Mouse (Mus musculus) heart, adult 2 months (tissue): Measurements from ENCODE around the gene Ldhal6b.
A peak's percentile ranks its signal among the peaks of the same experiment; 100 is the strongest.

ENCODE experiments used
- CTCF ChIP-seq: fragments of 200-600 bp; IDR thresholded peaks from 2 replicates; pipeline ENCODE4 v1.8.1; 2022; ENCODE audit warnings: antibody characterized with exemption, mild to moderate bottlenecking, moderate library complexity
- EP300 ChIP-seq: fragments of 200-500 bp; IDR thresholded peaks from 2 replicates; pipeline ENCODE4 v1.6.1; 2011; ENCODE audit warnings: low read depth, low read length, control low read depth; ENCODE audit not compliant: insufficient read depth
- POLR2A ChIP-seq: fragments of 200-500 bp; IDR thresholded peaks from 2 replicates; pipeline ENCODE4 v1.6.1; 2011; ENCODE audit warnings: mild to moderate bottlenecking, low read depth, low read length, control low read depth; ENCODE audit not compliant: insufficient read depth

- TF ChIP-seq EP300: peak; percentile 79; the same call in 1 of the 2 replicates
- TF ChIP-seq POLR2A: 0 out of 2 replicates have a peak, but pooled peaks have one; percentile 11
- no peak for TF ChIP-seq CTCF
These were observed 10.7 kb upstream of the Ldhal6b start for GRCm38 (mm10) chr17:5429090-5429771.
